Mouse (Mus musculus): ENCODE data around the gene Sync. TPM values are rescaled to one million over a fixed set of nuclear protein-coding genes. Genes with fewer than 3 reads are reported as not detected.

The Sync gene
- polyA plus RNA-seq, 1 experiment from 2014 or later, result 1.5 TPM

GRCm38 (mm10) chr4:129323491-129323890, 36.1 kb downstream of the Sync start:
- no peaks in the 10 kb centered on the region for H3K4me1 ChIP-seq (replicated peaks)
- no peak overlapping the region for H3K9ac ChIP-seq

GRCm38 (mm10) chr4:129324756-129325155, 37.3 kb downstream of the Sync start:
- peaks cover 54% of the 10 kb centered on the region for H3K36me3 ChIP-seq
- WGBS, result 85% methylated on average over 1 of the region's 1 CpGs
- no peaks in the 10 kb centered on the region for H3K4me1 ChIP-seq (replicated peaks)
- H3K27ac ChIP-seq (replicated peaks), result no peak overlapping the region
- no peak overlapping the region for H3K9ac ChIP-seq
- no peak overlapping the region for H3K4me3 ChIP-seq
- no peak for ATAC-seq (ENCODE audit: low FRiP score, low read depth)
- H3K27me3 ChIP-seq, result no peaks in the 10 kb centered on the region
- H3K9me3 ChIP-seq, result no peaks in the 10 kb centered on the region
- no peak overlapping the region for H3K4me2 ChIP-seq

More at GRCm38 (mm10) chr4:129323491-129323890, 36.1 kb downstream of the Sync start:
- no peak for ATAC-seq (ENCODE audit: low FRiP score, low read depth)
- 94% methylated on average over 1 of the region's 1 CpGs for WGBS
- Histone ChIP-seq H3K4me3 (no peak overlapping the region), H3K36me3 (peaks cover 62% of the 10 kb centered on the region), H3K9me3 (no peaks in the 10 kb centered on the region), H3K27ac (replicated peaks) (no peak overlapping the region), H3K27me3 (no peaks in the 10 kb centered on the region), H3K4me2 (no peak overlapping the region)

DNA sequence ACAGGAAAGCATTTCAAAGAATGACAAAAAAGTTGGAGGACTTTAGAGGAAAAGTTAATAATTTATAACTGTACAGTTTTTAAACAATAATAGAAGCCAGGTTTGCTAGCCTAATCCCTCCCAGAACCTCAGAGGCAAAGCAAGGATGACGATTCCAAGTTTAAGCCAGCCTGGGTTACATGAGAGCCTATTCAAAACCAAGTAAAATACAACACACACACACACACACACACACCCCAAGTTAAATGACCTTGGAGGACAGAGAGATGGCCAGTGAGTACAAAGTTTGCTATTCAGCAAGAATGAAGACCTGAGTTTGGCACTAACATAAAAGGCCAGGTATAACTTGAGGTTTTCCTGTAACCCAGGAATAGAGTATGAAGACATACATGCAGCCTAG, 38.8 kb downstream of the Sync start:
- Histone ChIP-seq H3K9me3 (no peaks in the 10 kb centered on the region), H3K4me3 (no peak overlapping the region), H3K27ac (replicated peaks) (no peak overlapping the region), H3K4me1 (replicated peaks) (peaks cover 4% of the 10 kb centered on the region), H3K4me2 (no peak overlapping the region), H3K36me3 (peaks cover 43% of the 10 kb centered on the region), H3K9ac (no peak overlapping the region), H3K27me3 (no peaks in the 10 kb centered on the region)
- WGBS, result 87% methylated on average over 1 of the region's 1 CpGs
- ATAC-seq (ENCODE audit: low FRiP score, low read depth), result no peak

DNA sequence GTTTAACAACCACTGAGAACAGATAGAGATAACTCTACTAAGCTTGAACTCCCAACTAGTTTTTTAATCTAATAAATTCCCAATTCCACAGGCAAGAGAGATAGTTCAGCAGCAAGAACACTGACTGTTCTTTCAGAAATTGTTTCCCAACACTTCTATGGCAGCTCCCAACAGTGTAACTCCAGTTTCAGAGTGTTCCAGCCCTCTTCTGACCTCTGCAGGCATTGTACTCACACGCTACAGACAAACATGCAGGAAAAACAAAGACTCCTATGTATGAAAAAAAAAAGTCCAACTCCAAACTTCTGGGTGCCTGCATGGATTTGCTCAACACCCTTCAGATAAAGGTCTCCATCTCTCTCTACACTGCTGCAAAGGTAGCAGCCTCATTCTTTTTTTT, 45.4 kb downstream of the Sync start:
- Histone ChIP-seq H3K9ac (peak overlapping the region; percentile 19; the same call in 1 of the 2 replicates), H3K9me3 (no peaks in the 10 kb centered on the region), H3K27me3 (no peaks in the 10 kb centered on the region), H3K4me3 (0 out of 2 replicates have a peak overlapping the region, but pooled peaks have one; percentile 100), H3K4me1 (replicated peaks) (peaks cover 48% of the 10 kb centered on the region), H3K36me3 (peaks cover 17% of the 10 kb centered on the region), H3K27ac (replicated peaks) (no peak overlapping the region), H3K4me2 (peak overlapping the region; percentile 73)
- ATAC-seq (ENCODE audit: low FRiP score, low read depth), result no peak
- 41% methylated on average over 1 of the region's 1 CpGs for WGBS

- no peaks in the 10 kb centered on the region for H3K9me3 ChIP-seq
- peak overlapping the region; percentile 98 for H3K9ac ChIP-seq
- H3K27ac ChIP-seq (replicated peaks), result peak overlapping the region; percentile 99
- peaks cover 10% of the 10 kb centered on the region; the same call in 1 of the 2 replicates for H3K36me3 ChIP-seq
- peaks cover 48% of the 10 kb centered on the region for H3K4me1 ChIP-seq (replicated peaks)
- ATAC-seq (ENCODE audit: low FRiP score, low read depth), result no peak
- peak overlapping the region; percentile 73 for H3K4me2 ChIP-seq
- under 1% methylated on average over 62 of the region's 62 CpGs for WGBS
- peak overlapping the region; percentile 100 for H3K4me3 ChIP-seq
- no peaks in the 10 kb centered on the region for H3K27me3 ChIP-seq
Measured at GRCm38 (mm10) chr4:129334677-129335215, 47.3 kb downstream of the Sync start.

- ATAC-seq (ENCODE audit: low FRiP score, low read depth), result peak; percentile 99
- WGBS, result under 1% methylated on average over 73 of the region's 73 CpGs
- H3K4me3 ChIP-seq, result peak within 1 kb of the TSS; percentile 100
Measured at GRCm38 (mm10) chr4:129335216-129336074, 48.0 kb downstream of the Sync start, which contains the start of the genes Rbbp4 and Zbtb8os. Gene Rbbp4 (minus strand): TSS chr4:129335370. Gene Zbtb8os (plus strand): TSS chr4:129335695.

DNA sequence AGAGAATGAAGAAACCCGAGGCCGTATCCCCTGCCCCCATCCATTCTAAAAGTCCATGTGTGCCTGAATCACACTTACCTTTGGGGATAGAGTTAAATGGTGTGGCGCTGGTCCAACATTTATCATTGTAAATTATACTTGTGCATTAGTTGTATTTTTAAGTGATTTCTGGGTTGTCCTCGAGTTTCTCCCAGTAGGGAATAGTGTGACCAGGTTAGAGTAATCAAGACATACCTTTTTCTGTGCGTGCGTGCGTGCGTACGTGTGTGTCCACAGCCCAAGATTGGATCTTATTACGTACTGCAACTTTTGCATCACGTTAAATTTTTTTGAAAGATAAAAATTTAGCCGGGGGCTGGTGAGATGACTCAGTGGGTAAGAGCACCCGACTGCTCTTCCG, 48.9 kb downstream of the Sync start:
- Histone ChIP-seq H3K9me3 (no peaks in the 10 kb centered on the region), H3K9ac (peak overlapping the region; percentile 65), H3K4me3 (peak overlapping the region; percentile 100), H3K27ac (replicated peaks) (peak overlapping the region; percentile 99), H3K36me3 (peaks cover 8% of the 10 kb centered on the region; the same call in 1 of the 2 replicates), H3K4me2 (peak overlapping the region; percentile 93), H3K27me3 (no peaks in the 10 kb centered on the region), H3K4me1 (replicated peaks) (peaks cover 43% of the 10 kb centered on the region)
- WGBS, result 51% methylated on average over 14 of the region's 14 CpGs
- no peak for ATAC-seq (ENCODE audit: low FRiP score, low read depth)

More at GRCm38 (mm10) chr4:129335216-129336074, 48.0 kb downstream of the Sync start, which contains the start of the genes Rbbp4 and Zbtb8os:
- H3K27ac ChIP-seq (replicated peaks), result peak within 1 kb of the TSS; percentile 99
- H3K4me1 ChIP-seq (replicated peaks), result peaks cover 48% of the 10 kb centered on the region
- H3K36me3 ChIP-seq, result peaks cover 10% of the 10 kb centered on the region; the same call in 1 of the 2 replicates
- peak within 1 kb of the TSS; percentile 98 for H3K9ac ChIP-seq
- no peaks in the 10 kb centered on the region for H3K27me3 ChIP-seq
- H3K4me2 ChIP-seq, result peak within 1 kb of the TSS; percentile 93
- no peaks in the 10 kb centered on the region for H3K9me3 ChIP-seq

GRCm38 (mm10) chr4:129339743-129340142, 52.3 kb downstream of the Sync start:
- H3K9me3 ChIP-seq, result no peaks in the 10 kb centered on the region
- H3K4me3 ChIP-seq, result no peak overlapping the region
- 97% methylated on average over 3 of the region's 3 CpGs for WGBS
- no peaks in the 10 kb centered on the region for H3K27me3 ChIP-seq
- no peak for ATAC-seq (ENCODE audit: low FRiP score, low read depth)
- H3K4me1 ChIP-seq (replicated peaks), result peaks cover 16% of the 10 kb centered on the region
- H3K27ac ChIP-seq (replicated peaks), result no peak overlapping the region
- H3K9ac ChIP-seq, result no peak overlapping the region
- no peak overlapping the region for H3K4me2 ChIP-seq
- H3K36me3 ChIP-seq, result peaks cover 21% of the 10 kb centered on the region

GRCm38 (mm10) chr4:129341888-129342287, 54.5 kb downstream of the Sync start:
- no peak overlapping the region for H3K4me2 ChIP-seq
- H3K36me3 ChIP-seq, result peaks cover 24% of the 10 kb centered on the region
- no peak overlapping the region for H3K9ac ChIP-seq
- H3K4me1 ChIP-seq (replicated peaks), result peaks cover 8% of the 10 kb centered on the region; the same call in 1 of the 2 replicates
- H3K9me3 ChIP-seq, result no peaks in the 10 kb centered on the region
- no peaks in the 10 kb centered on the region for H3K27me3 ChIP-seq
- no peak overlapping the region for H3K4me3 ChIP-seq
- H3K27ac ChIP-seq (replicated peaks), result no peak overlapping the region
- ATAC-seq (ENCODE audit: low FRiP score, low read depth), result no peak
- WGBS, result 77% methylated on average over 1 of the region's 1 CpGs

GRCm38 (mm10) chr4:129342705-129343104, 55.3 kb downstream of the Sync start:
- ATAC-seq (ENCODE audit: low FRiP score, low read depth), result no peak
- Histone ChIP-seq H3K4me2 (no peak overlapping the region), H3K9me3 (no peaks in the 10 kb centered on the region), H3K9ac (no peak overlapping the region), H3K36me3 (peaks cover 25% of the 10 kb centered on the region), H3K27ac (replicated peaks) (no peak overlapping the region), H3K4me1 (replicated peaks) (0 out of 2 replicates have a peak, but pooled peaks cover under 1% of the 10 kb centered on the region), H3K4me3 (no peak overlapping the region), H3K27me3 (no peaks in the 10 kb centered on the region)
- 92% methylated on average over 2 of the region's 2 CpGs for WGBS

DNA sequence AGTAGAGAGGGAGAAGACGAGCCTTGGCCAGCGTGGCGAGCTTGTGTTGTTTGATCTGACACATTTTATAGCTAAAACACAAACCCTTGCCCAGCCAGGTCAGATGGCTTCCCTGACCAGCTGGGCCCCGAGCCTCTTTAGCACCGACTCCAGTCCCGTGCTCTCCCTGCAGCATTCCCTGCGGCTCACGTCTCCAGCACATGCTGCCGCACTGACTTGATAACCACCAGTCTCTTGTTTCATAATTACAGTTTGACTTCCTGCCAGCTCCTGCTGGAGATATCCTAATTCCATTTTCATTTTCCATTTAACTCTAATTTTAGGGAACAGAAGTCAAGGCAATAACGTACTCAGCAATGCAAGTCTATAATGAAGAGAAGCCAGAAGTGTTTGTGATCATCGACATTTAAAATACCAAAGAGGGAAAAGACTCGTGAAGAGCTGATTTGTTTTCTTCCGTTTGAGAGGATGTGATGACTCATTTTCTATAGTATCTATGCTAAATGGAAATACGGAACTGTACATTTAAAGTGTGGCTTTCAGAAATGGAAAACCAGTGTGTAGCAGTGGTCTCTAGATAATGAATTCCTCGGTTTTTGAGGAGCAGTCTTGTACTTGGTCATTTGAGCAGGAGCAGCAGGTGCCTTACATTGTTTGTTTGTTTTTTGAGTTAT, 59.2 kb downstream of the Sync start:
- Histone ChIP-seq H3K36me3 (peaks cover 28% of the 10 kb centered on the region), H3K9me3 (no peaks in the 10 kb centered on the region)
- ATAC-seq (ENCODE audit: low FRiP score, low read depth), result no peak

More for the DNA sequence above, 59.2 kb downstream of the Sync start:
- Histone ChIP-seq H3K27ac (replicated peaks) (no peak overlapping the region), H3K4me3 (no peak overlapping the region), H3K4me2 (no peak overlapping the region), H3K9ac (no peak overlapping the region), H3K27me3 (no peaks in the 10 kb centered on the region), H3K4me1 (replicated peaks) (no peaks in the 10 kb centered on the region)
- 89% methylated on average over 15 of the region's 15 CpGs for WGBS

Measured in hindbrain, embryonic 15.5 days (tissue).